Mouse (Mus musculus): ENCODE measurements around the gene Emb. TPM values are rescaled to one million over a fixed set of nuclear protein-coding genes. Genes with fewer than 3 reads are reported as not detected.
"Not testable (repeated sequence)": the region's sequence is repeated elsewhere in the genome, so short reads cannot be mapped to it uniquely, and the experiment has no call there.

Emb gene
- 3.8 and 4.0 TPM in 2 replicates for polyA plus RNA-seq (2012; rRNA removed)

DNA sequence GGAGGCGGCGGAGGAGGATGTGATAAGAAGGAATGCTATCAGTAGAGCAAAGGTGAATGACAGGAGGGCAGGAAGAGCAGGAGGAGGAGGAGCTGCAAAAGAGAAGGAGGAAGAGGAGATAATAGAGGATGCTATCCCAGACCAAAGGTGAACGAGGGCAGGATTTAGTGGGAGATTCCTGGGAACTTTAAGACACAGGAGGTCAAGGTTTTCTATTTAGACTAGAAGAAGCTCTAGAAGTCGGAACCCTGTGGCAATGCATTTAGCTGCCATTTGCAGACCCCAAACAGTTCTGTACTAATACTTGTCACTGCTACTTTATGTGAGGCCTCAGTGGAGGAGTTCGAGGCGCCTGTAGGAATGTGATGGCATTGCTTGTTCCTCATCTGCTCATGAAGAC is at the start of gene Emb:
Gene Emb, plus strand, starts transcription at position 301 of the 400 bp plus-strand sequence.
- WGBS, result 41% methylated on average over 6 of the region's 6 CpGs
- H3K27ac ChIP-seq (ENCODE audit: insufficient read depth, low read depth, low read length), result no peak within 1 kb of the TSS
- no peaks in the 10 kb centered on the region for H3K4me1 ChIP-seq (ENCODE audit: control insufficient read depth, insufficient read depth, insufficient read length, low read length)
- no peaks in the 10 kb centered on the region; the same call in 1 of the 2 replicates for H3K27me3 ChIP-seq (ENCODE audit: control insufficient read depth, insufficient read depth, low read length)
- no peak within 1 kb of the TSS for H3K4me3 ChIP-seq (ENCODE audit: low read depth, low read length)
- no peaks in the 10 kb centered on the region for H3K36me3 ChIP-seq (ENCODE audit: control insufficient read depth, insufficient read depth, low read length)
- TF ChIP-seq POLR2A (IDR thresholded peaks at IDR 0.05; ENCODE audit: low read depth, low read length), result no peak
- TF ChIP-seq CTCF (IDR thresholded peaks at IDR 0.05; ENCODE audit: extremely low read depth, insufficient read length, insufficient replicate concordance, low read depth, low read length), result no peak

DNA sequence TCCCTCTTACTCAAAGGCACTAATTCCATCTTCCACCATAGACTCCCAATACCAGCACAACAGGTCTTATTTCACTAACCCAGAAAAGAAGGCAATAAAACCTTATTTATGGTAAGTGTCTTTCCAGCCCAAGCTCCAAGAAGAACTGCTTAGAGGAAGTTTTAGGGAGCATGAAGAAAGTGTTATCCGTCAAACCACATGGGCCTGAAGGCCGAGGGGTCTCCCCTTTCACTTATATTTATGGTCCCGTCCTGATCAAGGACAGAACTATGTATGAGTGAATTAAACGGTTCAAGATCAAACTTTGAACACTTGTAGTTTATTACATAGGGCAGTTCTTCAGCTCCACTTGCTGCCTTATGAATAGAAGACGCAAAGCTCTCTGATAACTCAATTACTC is 44.4 kb upstream of the Emb start:
- Histone ChIP-seq H3K27ac (ENCODE audit: insufficient read depth, low read depth, low read length) (no peak overlapping the region), H3K36me3 (ENCODE audit: control insufficient read depth, insufficient read depth, low read length) (no peaks in the 10 kb centered on the region), H3K27me3 (ENCODE audit: control insufficient read depth, insufficient read depth, low read length) (no peaks in the 10 kb centered on the region), H3K4me3 (ENCODE audit: low read depth, low read length) (no peak overlapping the region), H3K4me1 (ENCODE audit: control insufficient read depth, insufficient read depth, insufficient read length, low read length) (no peaks in the 10 kb centered on the region)
- TF ChIP-seq POLR2A (IDR thresholded peaks at IDR 0.05; ENCODE audit: low read depth, low read length) (no peak), CTCF (IDR thresholded peaks at IDR 0.05; ENCODE audit: extremely low read depth, insufficient read length, insufficient replicate concordance, low read depth, low read length) (no peak)
- WGBS, result 79% methylated on average over 5 of the region's 5 CpGs

DNA sequence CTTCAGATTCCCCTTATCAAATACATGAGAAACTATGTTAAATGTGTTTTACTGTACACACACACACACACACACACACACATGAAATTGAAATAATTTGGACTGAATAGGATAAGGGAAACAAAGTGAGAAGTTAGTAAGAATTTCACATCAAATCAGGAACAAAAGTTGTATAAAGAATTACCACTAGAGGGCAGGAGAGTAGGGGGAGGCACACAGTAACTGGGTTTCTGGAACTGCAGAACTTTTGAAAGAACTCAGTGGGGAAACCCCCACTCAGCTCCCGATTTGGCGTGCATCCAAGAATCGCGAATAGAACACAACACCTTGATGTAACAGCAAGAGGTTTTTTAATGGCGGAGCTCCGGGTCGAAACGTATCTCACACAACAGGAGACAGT is 43.3 kb upstream of the Emb start:
- Histone ChIP-seq H3K27me3 (ENCODE audit: control insufficient read depth, insufficient read depth, low read length) (no peaks in the 10 kb centered on the region), H3K4me1 (ENCODE audit: control insufficient read depth, insufficient read depth, insufficient read length, low read length) (no peaks in the 10 kb centered on the region), H3K36me3 (ENCODE audit: control insufficient read depth, insufficient read depth, low read length) (no peaks in the 10 kb centered on the region), H3K27ac (ENCODE audit: insufficient read depth, low read depth, low read length) (no peak overlapping the region), H3K4me3 (ENCODE audit: low read depth, low read length) (no peak overlapping the region)
- WGBS, result 93% methylated on average over 8 of the region's 8 CpGs
- TF ChIP-seq POLR2A (IDR thresholded peaks at IDR 0.05; ENCODE audit: low read depth, low read length), result no peak
- no peak for TF ChIP-seq CTCF (IDR thresholded peaks at IDR 0.05; ENCODE audit: extremely low read depth, insufficient read length, insufficient replicate concordance, low read depth, low read length)

DNA sequence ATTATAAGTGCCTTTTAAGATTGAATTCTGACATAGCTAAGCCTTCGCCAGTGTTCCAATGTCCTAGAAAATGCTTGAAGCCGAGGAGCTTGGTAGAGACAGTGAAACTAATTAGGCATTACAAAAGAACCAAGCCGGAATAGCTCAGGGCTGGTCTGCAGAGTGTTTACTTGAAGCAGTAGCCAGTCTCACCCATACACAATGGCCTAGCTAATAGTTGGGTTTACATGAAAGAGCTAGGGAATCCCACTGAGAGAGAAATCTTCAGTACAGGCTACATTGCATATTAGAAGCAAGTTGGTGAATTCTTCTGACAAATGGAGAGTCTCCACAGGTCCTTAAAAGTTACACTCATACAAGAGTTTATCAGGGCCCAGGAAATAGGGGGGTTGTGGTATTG is 27.4 kb upstream of the Emb start:
- not testable (repeated sequence) for H3K4me1 ChIP-seq (ENCODE audit: control insufficient read depth, insufficient read depth, insufficient read length, low read length); H3K27ac ChIP-seq (ENCODE audit: insufficient read depth, low read depth, low read length); H3K27me3 ChIP-seq (ENCODE audit: control insufficient read depth, insufficient read depth, low read length); H3K4me3 ChIP-seq (ENCODE audit: low read depth, low read length); H3K36me3 ChIP-seq (ENCODE audit: control insufficient read depth, insufficient read depth, low read length)
- WGBS, result 77% methylated on average over 3 of the region's 3 CpGs

DNA sequence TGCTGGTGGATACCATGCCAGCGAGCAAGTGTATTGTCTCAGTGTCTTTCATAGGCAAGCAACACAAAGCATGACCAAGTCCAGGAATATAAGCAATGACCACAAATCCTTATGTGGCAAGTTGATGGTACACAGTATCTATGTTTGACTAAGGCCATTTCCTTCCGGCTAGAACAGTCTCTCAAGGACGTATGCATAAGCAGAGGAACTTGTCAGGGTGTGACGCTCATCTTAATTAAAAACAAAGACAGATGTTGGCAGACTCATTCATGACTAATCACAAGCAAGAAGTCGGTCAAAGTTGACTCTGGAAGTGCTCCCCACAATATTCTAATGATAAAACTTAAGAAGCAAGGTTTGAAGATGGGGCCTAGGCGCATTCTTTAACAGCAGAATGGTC is 25.0 kb upstream of the Emb start:
- Histone ChIP-seq H3K27ac (ENCODE audit: insufficient read depth, low read depth, low read length) (no peak overlapping the region), H3K4me3 (ENCODE audit: low read depth, low read length) (no peak overlapping the region), H3K36me3 (ENCODE audit: control insufficient read depth, insufficient read depth, low read length) (no peaks in the 10 kb centered on the region), H3K27me3 (ENCODE audit: control insufficient read depth, insufficient read depth, low read length) (no peaks in the 10 kb centered on the region), H3K4me1 (ENCODE audit: control insufficient read depth, insufficient read depth, insufficient read length, low read length) (no peaks in the 10 kb centered on the region)
- WGBS, result 61% methylated on average over 6 of the region's 6 CpGs
- TF ChIP-seq CTCF (IDR thresholded peaks at IDR 0.05; ENCODE audit: extremely low read depth, insufficient read length, insufficient replicate concordance, low read depth, low read length), result no peak
- no peak for TF ChIP-seq POLR2A (IDR thresholded peaks at IDR 0.05; ENCODE audit: low read depth, low read length)

DNA sequence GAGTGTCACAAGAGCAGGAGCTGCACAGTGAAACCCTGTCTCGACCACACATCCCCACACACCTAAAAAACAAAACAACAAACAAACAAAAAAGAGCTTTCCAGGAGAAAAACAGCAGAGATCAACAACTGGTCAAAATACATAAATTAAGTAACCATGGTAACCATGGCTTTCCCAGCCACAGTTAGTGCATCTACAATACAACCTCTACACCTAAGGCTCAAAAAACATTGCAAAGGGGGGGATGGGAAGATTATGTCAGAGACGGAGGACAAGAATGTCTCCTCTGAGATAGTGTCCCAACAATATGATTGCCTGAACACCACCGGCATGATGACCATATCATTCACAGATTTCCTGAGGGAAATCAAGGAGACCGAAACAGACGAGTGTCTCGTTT is 23.0 kb upstream of the Emb start:
- Histone ChIP-seq H3K27me3 (ENCODE audit: control insufficient read depth, insufficient read depth, low read length) (no peaks in the 10 kb centered on the region), H3K27ac (ENCODE audit: insufficient read depth, low read depth, low read length) (no peak overlapping the region), H3K4me3 (ENCODE audit: low read depth, low read length) (no peak overlapping the region), H3K36me3 (ENCODE audit: control insufficient read depth, insufficient read depth, low read length) (no peaks in the 10 kb centered on the region), H3K4me1 (ENCODE audit: control insufficient read depth, insufficient read depth, insufficient read length, low read length) (no peaks in the 10 kb centered on the region)
- TF ChIP-seq POLR2A (IDR thresholded peaks at IDR 0.05; ENCODE audit: low read depth, low read length), result no peak
- no peak for TF ChIP-seq CTCF (IDR thresholded peaks at IDR 0.05; ENCODE audit: extremely low read depth, insufficient read length, insufficient replicate concordance, low read depth, low read length)
- WGBS, result 77% methylated on average over 6 of the region's 6 CpGs

DNA sequence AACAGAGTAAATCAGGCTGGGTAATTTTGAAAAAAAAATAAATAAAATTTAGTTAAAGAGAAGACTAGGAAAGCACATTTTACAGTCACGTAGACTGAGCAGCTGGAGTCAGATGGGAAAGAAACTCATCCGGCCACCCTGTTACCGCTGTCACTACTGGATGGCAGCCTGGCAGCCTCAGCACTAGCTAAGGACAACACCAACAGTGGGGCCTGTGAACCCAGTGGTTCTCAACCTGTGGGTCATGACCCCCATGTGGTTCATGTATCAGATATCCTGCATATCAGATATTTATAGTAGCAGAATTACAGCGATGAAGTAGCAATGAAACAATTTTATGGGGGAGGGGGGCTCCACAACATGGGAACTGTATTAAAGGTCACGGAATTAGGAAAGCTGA is 16.2 kb upstream of the Emb start:
- TF ChIP-seq CTCF (IDR thresholded peaks at IDR 0.05; ENCODE audit: extremely low read depth, insufficient read length, insufficient replicate concordance, low read depth, low read length) (no peak), POLR2A (IDR thresholded peaks at IDR 0.05; ENCODE audit: low read depth, low read length) (no peak)
- Histone ChIP-seq H3K36me3 (ENCODE audit: control insufficient read depth, insufficient read depth, low read length) (no peaks in the 10 kb centered on the region), H3K27ac (ENCODE audit: insufficient read depth, low read depth, low read length) (no peak overlapping the region), H3K27me3 (ENCODE audit: control insufficient read depth, insufficient read depth, low read length) (no peaks in the 10 kb centered on the region), H3K4me1 (ENCODE audit: control insufficient read depth, insufficient read depth, insufficient read length, low read length) (no peaks in the 10 kb centered on the region; the same call in 1 of the 2 replicates), H3K4me3 (ENCODE audit: low read depth, low read length) (no peak overlapping the region)
- 85% methylated on average over 5 of the region's 5 CpGs for WGBS

DNA sequence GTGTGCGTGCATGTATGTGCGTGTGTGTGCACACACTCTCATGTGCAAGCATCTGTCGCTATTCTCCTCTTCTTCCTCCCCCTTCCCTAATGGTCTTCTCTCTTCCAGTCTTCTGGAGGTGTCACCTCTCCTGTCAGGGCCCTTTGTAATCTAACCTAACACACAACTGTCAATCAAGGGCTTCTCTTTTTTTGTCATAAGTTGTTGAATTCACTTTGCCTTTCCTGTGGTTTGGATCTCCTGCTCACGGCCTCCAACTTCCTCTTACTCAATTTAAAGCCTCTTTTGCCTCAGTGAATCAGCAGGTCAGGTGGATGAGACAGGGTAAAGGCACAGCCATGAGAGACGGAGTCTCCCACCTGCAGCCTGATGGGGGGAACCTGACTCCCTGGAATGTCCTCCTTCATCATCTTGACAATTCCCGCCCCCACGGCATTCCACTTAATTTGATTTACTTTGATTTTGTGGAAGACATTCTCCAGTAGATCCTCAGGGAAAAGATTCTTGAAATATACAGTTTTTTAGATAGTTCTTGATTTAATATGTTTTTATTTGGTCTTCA is 14.8 kb upstream of the Emb start:
- Histone ChIP-seq H3K4me1 (ENCODE audit: control insufficient read depth, insufficient read depth, insufficient read length, low read length) (no peaks in the 10 kb centered on the region; the same call in 1 of the 2 replicates), H3K4me3 (ENCODE audit: low read depth, low read length) (no peak overlapping the region), H3K27ac (ENCODE audit: insufficient read depth, low read depth, low read length) (no peak overlapping the region), H3K36me3 (ENCODE audit: control insufficient read depth, insufficient read depth, low read length) (no peaks in the 10 kb centered on the region), H3K27me3 (ENCODE audit: control insufficient read depth, insufficient read depth, low read length) (no peaks in the 10 kb centered on the region)
- no peak for TF ChIP-seq POLR2A (IDR thresholded peaks at IDR 0.05; ENCODE audit: low read depth, low read length)
- no peak for TF ChIP-seq CTCF (IDR thresholded peaks at IDR 0.05; ENCODE audit: extremely low read depth, insufficient read length, insufficient replicate concordance, low read depth, low read length)
- WGBS, result 66% methylated on average over 7 of the region's 7 CpGs

All from small intestine, adult 2 months (tissue).